Mouse (Mus musculus) hindbrain, embryonic 12.5 days (tissue): ENCODE measurements around the gene Slc6a4. TPM values are rescaled to one million over a fixed set of nuclear protein-coding genes. Genes with fewer than 3 reads are reported as not detected.
A peak's percentile ranks its signal among the peaks of the same experiment; 100 is the strongest.

Experiments used
- microRNA counts: library from miRNA; unstranded; fragments of <30 nt; microRNA quantifications from one replicate; lab custom pipeline; 2017
- microRNA-seq: library from miRNA; unstranded; fragments of <30 nt; microRNA quantifications from one replicate; pipeline ENCODE4, GENCODE M21; 2017
- polyA plus RNA-seq: library from polyadenylated mRNA; unstranded; fragments of >200 nt; fragmentation: Nextera tagmentation; extraction: Ambion mirVana; gene quantifications from 2 replicates; pipeline ENCODE4 v1.2.1, GENCODE M21; 2016

The Slc6a4 gene
- polyA plus RNA-seq, 1 experiment from 2014 or later, result 4.3 TPM

MicroRNAs encoded within 50 kb of the gene (microRNA counts, 519-probe panel; counts per million panel counts)
- microRNA mmu-miR-423-3p (lab: Ali Mortazavi, UCI) (3,943 counts per million, percentile 80 among the panel's probes with 10 or more counts), microRNA mmu-miR-423-5p (lab: Ali Mortazavi, UCI) (3,188 counts per million, percentile 71 among the panel's probes with 10 or more counts)

Small RNA genes within 50 kb of the gene (microRNA-seq; reads per million reads assigned to microRNA genes)
- 7,514 reads per million, percentile 92 among the genes with 10 or more reads in this experiment for gene Mir423

Other genes with a start within 250 kb of the Slc6a4 start
- gene Gosr1, start 235.0 kb upstream of the Slc6a4 start, polyA plus RNA-seq, result 29.5 and 30.4 TPM in 2 replicates
- gene Cpd, start 151.6 kb upstream of the Slc6a4 start, polyA plus RNA-seq, result 15.4 and 15.6 TPM in 2 replicates
- gene Tmigd1, start 96.4 kb upstream of the Slc6a4 start, polyA plus RNA-seq, result 0.21 TPM in 1 of 2 replicates, not detected in the other
- gene Blmh, start 73.8 kb upstream of the Slc6a4 start, polyA plus RNA-seq, result 168 and 186 TPM in 2 replicates
- 71.1 TPM in 2 replicates for gene Nsrp1, start 79.8 kb downstream of the Slc6a4 start, polyA plus RNA-seq
- 0.27 and 0.47 TPM in 2 replicates for gene Efcab5, start 190.4 kb downstream of the Slc6a4 start, polyA plus RNA-seq
- gene Ssh2, start 217.7 kb downstream of the Slc6a4 start, polyA plus RNA-seq, result 17.1 and 18.1 TPM in 2 replicates